Mouse (Mus musculus) bone marrow, adult 2 months (tissue): ENCODE data around the gene Cyp4a14. TPM values are rescaled to one million over a fixed set of nuclear protein-coding genes. Genes with fewer than 3 reads are reported as not detected.

Experiments
- H3K27ac ChIP-seq: fragments of 200-500 bp; 2 replicates; pipeline ENCODE4 v1.5.1; 2012; ENCODE audit warnings: low read depth, mild to moderate bottlenecking, control low read depth, inconsistent platforms, low read length; ENCODE audit not compliant: control insufficient read depth, poor library complexity, insufficient read depth
- H3K4me1 ChIP-seq: fragments of 200-500 bp; 2 replicates; pipeline ENCODE4 v1.6.1; 2011; ENCODE audit warnings: low read length; ENCODE audit not compliant: control insufficient read depth, insufficient read depth
- H3K4me3 ChIP-seq: fragments of 200-500 bp; replicated peaks from 2 replicates; pipeline ENCODE3; 2011; ENCODE audit warnings: mild to moderate bottlenecking, low read depth, low read length, control low read depth; ENCODE audit not compliant: control insufficient read depth
- CTCF ChIP-seq: fragments of 200-500 bp; IDR thresholded peaks from 2 replicates; pipeline ENCODE4 v1.5.1; 2011; ENCODE audit warnings: low read length, control low read depth; ENCODE audit not compliant: control insufficient read depth, insufficient read depth
- POLR2A ChIP-seq: fragments of 200-500 bp; IDR thresholded peaks from 2 replicates; pipeline ENCODE4 v1.6.1; 2011; ENCODE audit warnings: low read depth, mild to moderate bottlenecking, control low read depth, low read length, borderline replicate concordance; ENCODE audit not compliant: control insufficient read depth
- WGBS: fragments of 180-500 bp; shearing (Covaris S2); methylation state at CpG from one replicate; pipeline ENCODE4 v1.1.7; 2018; 5-methylcytosine and 5-hydroxymethylcytosine counted together
- polyA plus RNA-seq: library from polyadenylated mRNA; stranded (reverse); fragments of >200 nt; gene quantifications from 2 replicates; pipeline ENCODE4 v1.2.4, GENCODE M21; 2011; ENCODE audit warnings: low replicate concordance; ENCODE audit not compliant: missing spikeins, insufficient read depth, insufficient read length

Cyp4a14 gene
- polyA plus RNA-seq, 1 experiment: 1.2 TPM

DNA sequence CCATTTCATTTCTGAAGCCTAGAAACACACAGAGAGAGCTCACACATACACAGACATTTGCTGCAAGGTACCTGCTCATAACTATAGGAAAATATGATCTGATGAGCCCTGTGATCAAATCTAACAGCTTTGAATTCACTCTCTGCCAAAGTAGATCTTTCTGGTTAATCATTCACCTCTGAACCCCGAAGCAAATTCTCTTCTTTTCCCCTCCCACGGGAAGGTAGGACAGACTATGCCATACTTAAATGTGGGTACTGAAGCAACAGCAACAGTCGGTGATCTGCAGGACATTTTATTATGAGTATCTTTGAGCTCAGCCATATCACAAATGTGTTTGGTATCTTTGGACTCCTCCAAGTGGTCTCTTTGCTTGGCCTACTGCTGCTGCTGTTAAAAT, 43.6 kb downstream of the Cyp4a14 start, which contains the start of gene Cyp4a30b:
Cyp4a30b (plus strand) TSS at position 301 of the 400 bp plus-strand sequence.
- Histone ChIP-seq H3K4me1 (no peaks in the 10 kb centered on the region), H3K27ac (no peak within 1 kb of the TSS), H3K4me3 (no peak within 1 kb of the TSS)
- TF ChIP-seq CTCF: no peak
- TF ChIP-seq POLR2A: no peak
- WGBS: 81% methylated on average over 3 of the region's 3 CpGs

DNA sequence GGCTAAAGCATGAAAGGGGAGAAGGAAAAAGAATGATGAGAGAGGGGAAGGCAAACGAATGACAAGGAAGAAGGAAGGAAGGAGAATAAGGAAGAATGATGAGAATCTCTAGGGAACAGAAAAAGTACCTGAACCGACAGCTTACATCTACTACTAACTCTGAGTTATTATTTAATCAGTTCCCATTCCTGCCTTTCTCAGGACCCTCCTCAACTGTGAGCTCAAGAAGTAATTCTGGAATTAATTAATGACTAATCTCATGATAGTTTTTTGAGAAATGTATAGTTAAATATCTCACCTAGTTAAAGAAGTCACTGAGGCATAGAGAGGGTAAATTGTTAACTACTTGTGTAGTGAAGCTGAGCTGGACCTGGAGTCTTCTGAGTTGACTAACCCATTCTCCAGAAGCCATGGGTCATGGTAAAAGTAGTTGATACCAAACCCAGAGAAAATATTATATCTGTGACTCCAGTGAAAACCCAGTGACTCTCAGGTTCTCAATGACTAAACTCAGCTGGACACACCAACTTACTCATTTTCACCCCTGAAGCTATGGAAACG, 45.3 kb downstream of the Cyp4a14 start:
- Histone ChIP-seq H3K4me3 (no peak overlapping the region), H3K27ac (no peak overlapping the region), H3K4me1 (no peaks in the 10 kb centered on the region)
- no peak for TF ChIP-seq CTCF
- TF ChIP-seq POLR2A: no peak
- WGBS: 31% methylated on average over 3 of the region's 3 CpGs

Other genes starting within 250 kb of the Cyp4a14 start
- gene Cyp4a12a, start 197.1 kb downstream of the Cyp4a14 start, polyA plus RNA-seq: 2.1 TPM in 1 of 2 replicates, not detected in the other
- not detected in 2 replicates for gene Cyp4a12b, start 84.5 kb downstream of the Cyp4a14 start, polyA plus RNA-seq
- gene Cyp4a30b, start 43.5 kb downstream of the Cyp4a14 start, polyA plus RNA-seq: not detected in 2 replicates
- gene Cyp4a10, start 22.1 kb upstream of the Cyp4a14 start, polyA plus RNA-seq: 3.1 TPM in 1 of 2 replicates, not detected in the other
- 1.5 TPM in 1 of 2 replicates, not detected in the other for gene Cyp4a31, start 67.5 kb upstream of the Cyp4a14 start, polyA plus RNA-seq
- gene Cyp4a32, start 104.8 kb upstream of the Cyp4a14 start, polyA plus RNA-seq: not detected in 2 replicates
- gene Cyp4b1, start 151.6 kb upstream of the Cyp4a14 start, polyA plus RNA-seq: 5.6 and 12.0 TPM in 2 replicates
- 6.1 and 7.0 TPM in 2 replicates for gene Efcab14, start 241.6 kb upstream of the Cyp4a14 start, polyA plus RNA-seq